Mouse (Mus musculus) layer of hippocampus, postnatal 25 days (tissue): ENCODE results near the gene Fam13a. TPM values are rescaled to one million over a fixed set of nuclear protein-coding genes. Genes with fewer than 3 reads are reported as not detected.

Experiments
- DNase-seq, 2 experiments: peaks; one replicate each; pipeline ENCODE4 v3.0.0; 2022; ENCODE audit warnings: mixed read lengths in 2 of 2, low spot score in 1 of 2; ENCODE audit errors: extremely low spot score in 1 of 2
- total RNA-seq, 2 experiments: library from RNA; stranded (reverse); gene quantifications; 2 replicates each; pipeline ENCODE4 v1.2.3; 2021

Fam13a gene
- total RNA-seq, 2 experiments from 2014 or later = 15.6 to 17.4 TPM

GRCm38 (mm10) chr6:58899076-58899475, 125.3 kb downstream of the Fam13a start:
- no peak for DNase-seq

DNA sequence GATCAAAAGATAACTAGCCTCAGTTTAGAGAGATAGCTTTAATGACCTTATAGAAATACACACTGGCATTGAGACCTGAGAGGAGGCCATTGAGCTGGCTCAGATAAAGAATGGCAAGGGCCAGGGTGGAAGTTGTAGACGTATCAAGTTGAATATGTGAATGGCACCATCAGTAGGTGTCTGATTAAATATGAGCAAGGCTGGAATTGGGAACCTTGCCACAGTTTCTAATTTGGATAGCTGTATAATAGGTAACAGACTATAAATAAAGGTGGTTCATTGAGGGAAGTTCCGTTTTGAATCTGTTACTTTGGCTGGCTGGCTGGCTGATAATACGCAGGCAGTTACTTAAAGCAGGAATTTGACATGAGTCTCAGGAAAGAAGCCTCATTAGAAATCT, 127.7 kb downstream of the Fam13a start:
- no peak for DNase-seq

DNA sequence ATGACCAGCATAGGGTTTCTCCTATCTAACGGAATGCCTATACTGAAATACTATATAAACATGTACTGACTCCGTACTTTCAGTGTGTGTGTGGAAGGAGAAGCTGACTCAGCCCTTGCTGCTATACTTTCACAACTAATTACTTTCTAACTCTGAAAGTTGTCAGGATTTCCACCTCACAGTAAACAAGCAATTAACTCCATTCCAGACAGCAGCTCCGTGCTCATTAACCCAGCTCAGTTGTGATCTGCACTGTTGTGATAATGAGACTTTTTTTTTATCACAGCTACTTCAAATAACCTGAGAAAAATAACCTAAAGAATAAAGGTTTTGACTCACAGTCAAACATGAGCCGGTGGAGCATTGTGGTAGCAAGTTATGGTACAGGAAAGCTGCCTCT, 129.4 kb downstream of the Fam13a start:
- no peak for DNase-seq

DNA sequence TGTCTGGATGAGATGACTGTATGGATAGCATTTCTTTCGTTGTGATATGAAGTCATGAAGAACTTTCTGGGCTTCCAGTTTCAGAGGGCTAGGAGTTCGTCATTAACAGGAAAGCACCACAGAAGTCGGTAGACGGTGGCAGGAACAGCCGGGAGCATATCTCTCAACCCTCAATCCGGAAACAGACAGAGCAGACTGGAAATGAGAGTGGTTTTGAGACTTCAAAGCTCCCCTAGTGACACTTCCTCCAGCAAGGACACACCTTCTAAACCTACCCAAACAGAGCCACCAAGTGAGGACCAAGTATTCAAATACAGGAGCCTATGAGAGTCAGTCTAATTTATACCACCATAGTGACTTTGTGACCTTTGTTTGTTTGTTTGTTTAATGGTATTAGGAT, 131.0 kb downstream of the Fam13a start:
- no peak for DNase-seq

DNA sequence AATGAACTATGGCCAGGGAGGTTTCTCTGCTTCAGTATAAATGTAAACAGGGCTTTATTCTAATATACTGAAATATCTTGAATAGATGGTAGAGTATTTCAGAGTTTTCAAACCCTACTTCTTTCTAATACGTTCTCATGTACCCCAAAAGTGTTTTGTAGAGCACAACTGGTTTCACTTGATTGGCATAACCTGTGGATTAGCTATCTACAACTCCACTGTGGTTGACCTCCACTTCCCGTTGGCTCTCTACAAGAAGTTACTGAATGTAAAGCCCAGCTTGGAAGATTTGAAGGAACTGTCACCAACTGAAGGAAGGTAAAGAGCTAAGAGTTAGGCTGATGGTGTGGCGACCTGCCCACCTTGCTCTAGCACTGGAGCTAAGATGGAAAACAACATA, 134.4 kb downstream of the Fam13a start:
- no peak for DNase-seq

DNA sequence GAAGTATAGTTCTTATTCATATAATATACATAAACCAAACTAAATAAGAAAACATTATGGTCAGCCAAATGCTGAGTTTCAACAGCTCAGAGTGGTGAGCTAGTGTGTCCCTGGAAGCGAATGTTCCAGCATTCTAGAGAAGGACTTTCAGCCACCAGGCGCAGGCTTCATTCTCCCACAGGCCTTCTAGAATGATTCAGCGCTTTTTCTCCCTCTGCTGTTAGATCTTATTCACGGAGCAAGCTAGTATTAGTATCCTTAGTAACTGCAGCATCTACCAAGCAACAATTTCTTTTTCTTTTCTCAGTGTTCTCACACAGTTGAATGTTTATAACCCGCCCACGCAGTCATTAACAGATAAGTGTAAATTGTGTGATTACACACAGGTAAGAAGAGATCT, 142.1 kb downstream of the Fam13a start:
- no peak for DNase-seq

Other genes with a start within 250 kb of the Fam13a start
- 100 to 1,000 TPM; 227 to 262 TPM for gene Herc3, start 193.1 kb downstream of the Fam13a start, total RNA-seq
- gene Nap1l5, start 117.5 kb downstream of the Fam13a start, total RNA-seq = 100 to 1,000 TPM; 247 to 281 TPM
- gene Tigd2, start 184.3 kb upstream of the Fam13a start, total RNA-seq = 10 to 100 TPM; 16.1 to 16.3 TPM